Mouse (Mus musculus) liver, embryonic 14.5 days (tissue): ENCODE results near the gene Atg7. TPM values are rescaled to one million over a fixed set of nuclear protein-coding genes. Genes with fewer than 3 reads are reported as not detected.

Experiments
- ATAC-seq: fragments of 200-750 bp; cut with Nextera tagmentation; 2 replicates; pipeline ENCODE4 v1.8.0; 2017; ENCODE audit warnings: moderate number of reproducible peaks, mild to moderate bottlenecking, moderate library complexity; ENCODE audit not compliant: insufficient read depth
- DNase-seq, 3 experiments: peaks; one replicate each; pipeline ENCODE4 v3.0.0-alpha.2; 2012 to 2013; ENCODE audit warnings: low read depth in 3 of 3, low spot score in 3 of 3
- H3K27ac ChIP-seq: fragments of 300-500 bp; sonication (generic); 2 replicates; pipeline ENCODE4 v1.5.1; 2014; ENCODE audit warnings: moderate library complexity, mild to moderate bottlenecking, control low read depth, inconsistent platforms
- H3K27me3 ChIP-seq: fragments of 300-500 bp; sonication (generic); 2 replicates; pipeline ENCODE4 v1.6.1; 2014; ENCODE audit warnings: mild to moderate bottlenecking, low read length, moderate library complexity; ENCODE audit not compliant: control insufficient read depth, insufficient read depth
- H3K36me3 ChIP-seq: fragments of 300-500 bp; sonication (generic); replicated peaks from 2 replicates; pipeline ENCODE4 v1.6.1; 2014; ENCODE audit warnings: low read depth; ENCODE audit not compliant: control insufficient read depth, insufficient read depth
- H3K4me1 ChIP-seq, 2 experiments: fragments of 200-500 bp in 1 of 2; fragments of 300-500 bp in 1 of 2; sonication (generic) in 1 of 2; replicated peaks; 2 replicates each; pipeline ENCODE4 v1.6.1; 2012 to 2014; ENCODE audit warnings: antibody characterized with exemption in 1 of 2, inconsistent platforms in 1 of 2, low read length in 1 of 2; ENCODE audit not compliant: control insufficient read depth in 2 of 2, insufficient read depth in 2 of 2
- H3K4me2 ChIP-seq: fragments of 300-500 bp; sonication (generic); 2 replicates; pipeline ENCODE4 v1.6.1; 2014; ENCODE audit warnings: low read depth, mild to moderate bottlenecking, control low read depth, moderate library complexity
- H3K4me3 ChIP-seq, 2 experiments: fragments of 200-500 bp in 1 of 2; fragments of 300-500 bp in 1 of 2; sonication (generic) in 1 of 2; 2 replicates each; pipeline ENCODE4 v1.5.1; 2012 to 2014; ENCODE audit warnings: low read depth in 2 of 2, low read length in 2 of 2, mild to moderate bottlenecking in 2 of 2, control low read depth in 1 of 2, inconsistent platforms in 1 of 2, moderate library complexity in 1 of 2; ENCODE audit not compliant: insufficient read depth in 1 of 2
- H3K9ac ChIP-seq: fragments of 300-500 bp; sonication (generic); replicated peaks from 2 replicates; pipeline ENCODE4 v1.6.1; 2014; ENCODE audit warnings: mild to moderate bottlenecking, control low read depth, moderate library complexity
- H3K9me3 ChIP-seq: fragments of 300-500 bp; sonication (generic); 2 replicates; pipeline ENCODE4 v1.6.1; 2016; ENCODE audit warnings: low read length, mixed read lengths; ENCODE audit not compliant: control insufficient read depth
- CTCF ChIP-seq: IDR thresholded peaks from 2 replicates; pipeline ENCODE4 v1.5.1; 2016; ENCODE audit warnings: antibody characterized with exemption, low read depth, control low read depth
- EP300 ChIP-seq: IDR thresholded peaks from 2 replicates; pipeline ENCODE4 v1.6.1; 2016; ENCODE audit warnings: antibody characterized with exemption, low read depth
- WGBS: fragments of 180-500 bp; shearing (Covaris S2); extraction: QIAGEN DNeasy Blood & Tissue Kit; methylation state at CpG from one replicate; pipeline ENCODE4 v1.1.7; 2014; ENCODE audit not compliant: insufficient replicate concordance; 5-methylcytosine and 5-hydroxymethylcytosine counted together
- polyA plus RNA-seq, 2 experiments: library from polyadenylated mRNA; depleted of rRNA in 1 of 2; stranded (reverse) in 1 of 2; unstranded in 1 of 2; fragments of >200 nt; fragmentation: Nextera tagmentation in 1 of 2; extraction: Ambion mirVana in 1 of 2; gene quantifications; 2 replicates each; pipeline versions ENCODE4 v1.2.1 to v1.2.3; 2012 to 2014

Gene Atg7
- polyA plus RNA-seq, 2 experiments, result 4.8 to 11.8 TPM

DNA sequence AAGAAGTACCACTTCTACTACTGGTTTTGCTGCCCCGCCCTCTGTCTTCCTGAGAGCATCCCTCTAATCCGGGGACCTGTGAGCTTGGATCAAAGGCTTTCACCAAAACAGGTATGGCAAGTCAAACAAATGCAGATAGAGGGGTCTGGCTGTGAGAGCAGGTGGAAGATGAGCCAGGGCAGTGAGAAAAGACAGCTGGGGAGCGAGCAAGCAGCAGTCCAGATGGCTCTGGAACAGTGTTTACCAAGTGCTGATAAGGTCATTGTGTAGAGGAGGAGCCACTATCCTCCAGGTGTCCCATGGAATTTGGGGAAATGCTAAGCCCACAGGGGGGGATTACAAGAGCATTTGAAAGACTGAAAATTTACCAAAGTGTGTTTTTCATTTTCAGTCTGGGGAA, 41.5 kb downstream of the Atg7 start:
- DNase-seq (no peak), ATAC-seq (no peak)
- no peaks in the 10 kb centered on the region for H3K4me1 ChIP-seq
- H3K27ac ChIP-seq, result no peak overlapping the region
- WGBS, result 68% methylated on average over 3 of the region's 3 CpGs
- no peaks in the 10 kb centered on the region for H3K27me3 ChIP-seq
- no peaks in the 10 kb centered on the region for H3K9me3 ChIP-seq
- H3K4me3 ChIP-seq, result no peak overlapping the region
- TF ChIP-seq CTCF, result no peak
- H3K36me3 ChIP-seq, result no peaks in the 10 kb centered on the region
- H3K9ac ChIP-seq, result no peak overlapping the region
- no peak overlapping the region for H3K4me2 ChIP-seq

DNA sequence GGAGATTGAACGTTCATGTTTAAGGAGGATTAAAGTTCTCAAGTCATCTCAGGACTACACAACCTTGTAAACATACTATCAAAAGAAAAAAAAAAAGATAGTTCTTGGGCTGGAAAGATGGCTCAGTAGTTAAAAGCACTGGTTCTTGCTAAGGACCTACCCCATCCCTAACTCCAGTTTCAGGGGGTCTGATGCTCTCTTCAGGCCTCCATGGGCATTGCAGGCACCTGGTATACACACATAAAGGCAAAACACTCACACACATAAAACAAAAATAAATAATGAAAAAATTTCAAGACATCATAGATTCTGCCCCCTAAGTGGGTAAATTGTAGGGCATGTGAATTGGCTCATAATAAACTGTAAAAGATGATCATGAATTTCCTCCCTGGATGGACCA, 42.5 kb downstream of the Atg7 start:
- Histone ChIP-seq H3K4me3 (no peak overlapping the region), H3K27ac (no peak overlapping the region), H3K27me3 (no peaks in the 10 kb centered on the region), H3K4me1 (no peaks in the 10 kb centered on the region), H3K36me3 (no peaks in the 10 kb centered on the region), H3K9me3 (no peaks in the 10 kb centered on the region), H3K9ac (no peak overlapping the region), H3K4me2 (no peak overlapping the region)
- 67% methylated on average over 1 of the region's 1 CpGs for WGBS
- TF ChIP-seq EP300, result no peak
- peak; percentile 21; the same call in 1 of the 2 replicates for TF ChIP-seq CTCF
- no peak for DNase-seq
- no peak for ATAC-seq

- TF ChIP-seq CTCF (no peak), EP300 (no peak)
- no peak overlapping the region for H3K4me2 ChIP-seq
- H3K36me3 ChIP-seq, result no peaks in the 10 kb centered on the region
- no peak overlapping the region for H3K4me3 ChIP-seq
- no peaks in the 10 kb centered on the region for H3K27me3 ChIP-seq
- 70% methylated on average over 1 of the region's 1 CpGs for WGBS
- H3K9me3 ChIP-seq, result no peaks in the 10 kb centered on the region
- no peak overlapping the region for H3K27ac ChIP-seq
- ATAC-seq, result no peak
- H3K4me1 ChIP-seq, result no peaks in the 10 kb centered on the region
- H3K9ac ChIP-seq, result no peak overlapping the region
- DNase-seq, result no peak
Measured at GRCm38 (mm10) chr6:114687035-114687434, 44.1 kb downstream of the Atg7 start.

DNA sequence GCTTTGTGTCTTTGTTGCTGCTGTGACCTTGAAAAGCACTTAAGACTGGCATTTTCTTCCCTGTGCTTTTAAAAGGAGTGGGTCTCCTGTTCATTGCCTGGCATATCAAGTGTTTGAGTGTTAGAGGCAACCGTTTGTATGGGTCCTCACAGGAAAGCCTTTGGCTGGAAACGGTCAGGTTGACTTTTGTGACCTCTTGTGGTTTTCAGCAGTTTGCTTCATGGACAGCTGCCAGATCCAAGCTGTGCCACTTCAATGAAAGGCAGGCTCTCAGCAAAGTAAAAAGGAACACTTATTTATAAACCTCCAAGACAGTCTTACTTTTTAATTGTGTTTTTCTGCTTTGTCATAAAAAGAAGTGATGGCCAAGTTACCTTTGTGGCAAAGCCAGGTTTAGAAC, 47.8 kb downstream of the Atg7 start:
- H3K4me3 ChIP-seq, result no peak overlapping the region
- WGBS, result 31% methylated on average over 2 of the region's 2 CpGs
- H3K9ac ChIP-seq, result no peak overlapping the region
- H3K9me3 ChIP-seq, result no peaks in the 10 kb centered on the region
- no peak for DNase-seq
- H3K27ac ChIP-seq, result no peak overlapping the region
- TF ChIP-seq EP300 (no peak), CTCF (no peak)
- no peaks in the 10 kb centered on the region for H3K36me3 ChIP-seq
- no peak for ATAC-seq
- H3K4me1 ChIP-seq, result no peaks in the 10 kb centered on the region
- no peaks in the 10 kb centered on the region for H3K27me3 ChIP-seq
- no peak overlapping the region for H3K4me2 ChIP-seq

DNA sequence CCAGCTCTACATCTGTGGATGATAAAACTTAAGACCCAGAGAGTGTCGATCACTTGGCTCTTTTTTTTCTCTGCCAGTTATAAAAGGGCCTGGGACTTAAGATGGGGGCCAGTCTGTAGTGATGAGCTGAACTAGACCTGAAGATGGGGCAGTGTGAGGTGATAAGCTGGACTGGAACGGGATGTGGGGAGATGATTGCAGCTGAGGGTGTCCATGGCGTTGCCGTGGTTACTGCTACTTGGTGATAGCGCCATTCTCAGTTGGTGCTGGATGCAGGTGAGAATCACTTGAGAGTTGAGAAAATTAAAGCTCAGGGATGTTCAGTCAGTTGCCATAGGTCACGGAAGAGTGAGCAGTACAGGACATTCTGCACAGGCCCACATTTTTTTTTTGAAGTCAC, 48.6 kb downstream of the Atg7 start:
- Histone ChIP-seq H3K36me3 (no peaks in the 10 kb centered on the region), H3K27ac (no peak overlapping the region), H3K9me3 (no peaks in the 10 kb centered on the region), H3K4me1 (no peaks in the 10 kb centered on the region), H3K4me2 (no peak overlapping the region), H3K9ac (no peak overlapping the region), H3K4me3 (no peak overlapping the region), H3K27me3 (no peaks in the 10 kb centered on the region)
- 59% methylated on average over 6 of the region's 6 CpGs for WGBS
- no peak for TF ChIP-seq EP300
- no peak for TF ChIP-seq CTCF
- no peak for DNase-seq
- ATAC-seq, result no peak

DNA sequence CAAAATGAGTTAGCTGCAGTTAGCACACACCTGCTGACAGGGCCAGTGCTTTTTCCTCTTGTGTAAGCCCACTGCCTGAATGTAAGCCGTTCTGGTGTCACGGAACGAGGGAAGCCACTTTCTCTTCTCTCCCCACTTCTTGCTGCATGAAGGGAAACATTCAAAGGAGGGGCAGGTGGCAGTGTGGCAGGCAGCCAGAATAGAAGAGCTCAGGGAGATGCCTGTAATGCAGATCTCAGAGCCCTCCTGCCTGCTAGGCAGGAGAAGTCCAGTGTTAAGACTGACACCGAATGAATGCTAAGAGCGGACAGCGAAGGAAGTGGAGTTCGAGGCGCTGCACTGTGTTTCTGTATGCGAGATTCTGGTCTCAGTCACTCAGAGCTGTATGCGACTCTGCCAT, 49.8 kb downstream of the Atg7 start:
- Histone ChIP-seq H3K4me2 (no peak overlapping the region), H3K4me3 (no peak overlapping the region), H3K27ac (no peak overlapping the region), H3K36me3 (no peaks in the 10 kb centered on the region), H3K4me1 (no peaks in the 10 kb centered on the region), H3K9me3 (no peaks in the 10 kb centered on the region), H3K27me3 (no peaks in the 10 kb centered on the region), H3K9ac (no peak overlapping the region)
- TF ChIP-seq CTCF (no peak), EP300 (no peak)
- ATAC-seq (no peak), DNase-seq (no peak)
- WGBS, result 87% methylated on average over 10 of the region's 10 CpGs
